Mouse (Mus musculus) E14TG2a.4 (cell line): ENCODE measurements at regions not wholly inside any gene's neighbourhood (a gene's known extent, or its start where the extent isn't known, plus 50 kb on each side); places are given as distances from the start of the nearest gene placed in this dataset.

Experiments used
- CTCF ChIP-seq: conservative IDR thresholded peaks from 2 replicates; pipeline ENCODE4 v1.5.1; 2014; ENCODE audit warnings: low read length
- NANOG ChIP-seq: IDR thresholded peaks from 2 replicates; pipeline ENCODE4 v1.6.1; 2014; ENCODE audit warnings: borderline replicate concordance, low read length, mixed read lengths

DNA sequence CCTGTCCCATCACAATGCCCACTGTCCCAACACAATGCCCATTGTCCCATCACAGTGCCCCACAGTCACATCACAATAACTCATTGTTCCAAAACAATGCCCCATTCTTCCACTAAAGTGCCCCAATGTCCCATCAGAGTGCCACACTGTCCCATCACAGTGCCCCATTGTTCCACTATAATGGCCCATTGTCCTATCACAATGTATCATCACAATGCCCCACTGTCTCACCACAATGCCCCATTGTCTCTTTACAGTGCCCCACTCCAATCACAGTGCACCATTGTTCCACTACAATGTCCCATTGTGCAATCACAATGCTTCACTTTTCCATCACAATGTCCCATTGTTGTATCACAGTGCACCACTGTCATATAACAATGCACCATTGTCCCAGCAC, 265.7 kb downstream of the Plekhb2 start:
- TF ChIP-seq CTCF (no peak), NANOG (peak; percentile 96)
